Mouse (Mus musculus) frontal cortex, postnatal 25 days (tissue): ENCODE results near the gene Tmcc2.

Source experiments
- DNase-seq, 2 experiments: peaks; one replicate each; pipeline ENCODE4 v3.0.0; 2022; ENCODE audit warnings: low spot score in 2 of 2

Gene Tmcc2

GRCm38 (mm10) chr1:132390691-132391579 is at the start of gene Tmcc2:
Gene Tmcc2 (minus strand): TSS chr1:132391281.
- no peak for DNase-seq

GRCm38 (mm10) chr1:132437389-132437788 is 46.3 kb upstream of the Tmcc2 start:
- DNase-seq = no peak

- DNase-seq = no peak
These were observed 45.9 kb upstream of the Tmcc2 start for GRCm38 (mm10) chr1:132436960-132437359.

- DNase-seq = no peak
These were observed 45.4 kb upstream of the Tmcc2 start for GRCm38 (mm10) chr1:132436320-132436958.

- no peak for DNase-seq
These were observed 43.0 kb upstream of the Tmcc2 start for GRCm38 (mm10) chr1:132434032-132434431.

GRCm38 (mm10) chr1:132433349-132433748 is 42.3 kb upstream of the Tmcc2 start:
- DNase-seq = no peak

- peak in 1 of 2 experiments; percentile 24 for DNase-seq
These were observed 40.6 kb upstream of the Tmcc2 start for GRCm38 (mm10) chr1:132431716-132432115.

GRCm38 (mm10) chr1:132430818-132431217 is 39.7 kb upstream of the Tmcc2 start:
- DNase-seq = no peak

- no peak for DNase-seq
These were observed 34.5 kb upstream of the Tmcc2 start for GRCm38 (mm10) chr1:132425600-132425999.

- DNase-seq = no peak
These were observed 32.0 kb upstream of the Tmcc2 start for GRCm38 (mm10) chr1:132422912-132423696.

GRCm38 (mm10) chr1:132420662-132421061 is 29.6 kb upstream of the Tmcc2 start:
- no peak for DNase-seq

- DNase-seq = no peak
These were observed 29.1 kb upstream of the Tmcc2 start for GRCm38 (mm10) chr1:132420206-132420605.

GRCm38 (mm10) chr1:132417319-132418251 is 26.5 kb upstream of the Tmcc2 start, which contains the start of gene Dstyk:
Gene Dstyk (plus strand): TSS chr1:132417555.
- peak; percentile 76 to 86 for DNase-seq

- no peak for DNase-seq
These were observed 25.8 kb upstream of the Tmcc2 start for GRCm38 (mm10) chr1:132416943-132417290.

- DNase-seq = no peak
These were observed 25.3 kb upstream of the Tmcc2 start for GRCm38 (mm10) chr1:132416244-132416942.

- no peak for DNase-seq
These were observed 19.6 kb upstream of the Tmcc2 start for GRCm38 (mm10) chr1:132410657-132411056.

GRCm38 (mm10) chr1:132401843-132402242 is 10.8 kb upstream of the Tmcc2 start:
- no peak for DNase-seq

- DNase-seq = no peak
These were observed 9.5 kb upstream of the Tmcc2 start for GRCm38 (mm10) chr1:132400538-132400937.

GRCm38 (mm10) chr1:132396705-132397104 is 5.6 kb upstream of the Tmcc2 start:
- DNase-seq = no peak

GRCm38 (mm10) chr1:132392872-132393271 is 1.8 kb upstream of the Tmcc2 start:
- DNase-seq = no peak
